Mouse (Mus musculus): ENCODE results near the gene Calhm3. TPM values are rescaled to one million over a fixed set of nuclear protein-coding genes. Genes with fewer than 3 reads are reported as not detected.

The Calhm3 gene
- polyA plus RNA-seq, 1 experiment from 2014 or later, result not detected

DNA sequence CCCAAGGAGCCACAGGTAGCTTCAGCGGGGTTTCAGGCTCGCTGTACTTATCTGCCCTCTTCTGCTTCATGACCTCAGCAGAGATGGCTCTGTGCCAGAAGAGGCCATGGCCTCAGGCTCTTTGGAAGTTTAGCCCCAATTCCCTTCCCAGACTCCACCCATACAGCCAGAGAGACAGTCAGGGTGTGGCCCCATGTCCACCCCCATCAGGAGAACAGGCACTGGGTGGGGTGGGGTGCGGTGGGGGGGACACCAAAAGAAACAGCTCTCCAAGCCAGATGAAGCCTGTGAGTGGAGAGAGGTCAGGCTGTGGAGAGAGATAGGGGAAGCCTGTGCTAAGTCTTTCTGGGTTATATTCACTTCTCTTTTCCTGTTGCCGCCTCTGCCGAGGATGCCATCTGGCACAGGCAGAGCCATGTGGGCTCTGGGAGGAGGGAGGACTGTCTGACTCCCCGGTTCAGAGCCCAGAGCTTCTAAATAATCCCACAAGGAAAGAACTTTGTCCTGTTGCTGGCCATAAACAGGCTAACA is 20.4 kb downstream of the Calhm3 start:
- 33% methylated on average over 5 of the region's 6 CpGs for WGBS
- H3K4me3 ChIP-seq (ENCODE audit: low read length), result peak overlapping the region; percentile 32
- H3K36me3 ChIP-seq (ENCODE audit: control insufficient read depth, insufficient read depth, low read length), result peaks cover 23% of the 10 kb centered on the region
- ATAC-seq (ENCODE audit: low FRiP score, low TSS enrichment), result no peak
- H3K9me3 ChIP-seq (ENCODE audit: control insufficient read depth, low read length), result no peaks in the 10 kb centered on the region
- H3K27ac ChIP-seq (ENCODE audit: low read depth, low read length), result peak overlapping the region; percentile 64; the same call in 1 of the 2 replicates
- H3K27me3 ChIP-seq (ENCODE audit: control insufficient read depth, insufficient read depth, low read length), result no peaks in the 10 kb centered on the region; the same call in 1 of the 2 replicates
- peak overlapping the region; percentile 68 for H3K4me2 ChIP-seq (replicated peaks; ENCODE audit: low read depth, low read length)
- peak overlapping the region; percentile 61 for H3K9ac ChIP-seq (ENCODE audit: low read depth, low read length)
- peaks cover 16% of the 10 kb centered on the region; the same call in 1 of the 2 replicates for H3K4me1 ChIP-seq (ENCODE audit: control insufficient read depth, insufficient read depth, low read length)

DNA sequence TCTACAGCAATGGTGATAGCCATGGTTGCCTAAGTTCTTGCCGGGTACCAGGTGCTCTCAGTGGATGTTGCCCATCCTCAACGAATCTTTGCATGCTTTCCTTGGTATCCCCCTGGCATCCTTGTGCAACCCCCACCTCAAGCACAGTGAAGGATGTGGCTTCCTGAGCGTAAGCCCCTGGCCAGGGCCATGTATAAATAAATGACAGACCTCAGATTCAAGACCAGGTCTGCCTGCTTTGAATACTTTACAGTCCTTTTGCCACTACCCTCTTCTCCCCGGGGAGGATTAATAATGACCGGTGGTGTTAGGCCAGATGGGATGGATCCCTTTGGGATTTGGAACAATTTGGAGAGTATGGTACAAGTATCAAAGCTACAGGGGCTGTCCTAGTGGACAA is 21.4 kb downstream of the Calhm3 start:
- Histone ChIP-seq H3K27me3 (ENCODE audit: control insufficient read depth, insufficient read depth, low read length) (no peaks in the 10 kb centered on the region; the same call in 1 of the 2 replicates), H3K9me3 (ENCODE audit: control insufficient read depth, low read length) (no peaks in the 10 kb centered on the region), H3K4me2 (replicated peaks; ENCODE audit: low read depth, low read length) (no peak overlapping the region), H3K36me3 (ENCODE audit: control insufficient read depth, insufficient read depth, low read length) (peaks cover 31% of the 10 kb centered on the region), H3K4me1 (ENCODE audit: control insufficient read depth, insufficient read depth, low read length) (peaks cover 16% of the 10 kb centered on the region; the same call in 1 of the 2 replicates), H3K27ac (ENCODE audit: low read depth, low read length) (no peak overlapping the region), H3K9ac (ENCODE audit: low read depth, low read length) (no peak overlapping the region), H3K4me3 (ENCODE audit: low read length) (no peak overlapping the region)
- ATAC-seq (ENCODE audit: low FRiP score, low TSS enrichment), result no peak
- 86% methylated on average over 5 of the region's 5 CpGs for WGBS

DNA sequence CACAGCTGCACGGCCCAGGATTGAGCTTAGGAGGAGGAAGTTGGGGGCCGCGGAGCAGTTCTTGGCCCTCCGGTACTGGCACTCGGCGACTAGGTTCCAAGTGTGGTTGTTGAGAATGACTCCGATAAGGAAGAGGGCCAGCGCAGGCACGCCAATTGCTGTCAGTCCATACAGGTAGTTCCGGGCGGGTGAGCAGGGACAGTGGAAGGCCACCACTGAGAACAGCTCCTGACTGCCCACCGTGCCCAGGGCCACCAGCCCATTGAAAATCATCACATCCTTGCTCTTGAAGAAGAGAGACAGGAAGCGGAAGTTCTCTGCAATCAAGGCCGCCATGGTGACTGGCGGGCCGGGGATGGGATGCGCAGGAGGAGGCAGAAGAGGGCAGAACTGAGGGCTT is 22.0 kb downstream of the Calhm3 start:
- WGBS, result 92% methylated on average over 17 of the region's 17 CpGs
- no peaks in the 10 kb centered on the region; the same call in 1 of the 2 replicates for H3K27me3 ChIP-seq (ENCODE audit: control insufficient read depth, insufficient read depth, low read length)
- H3K27ac ChIP-seq (ENCODE audit: low read depth, low read length), result no peak overlapping the region
- H3K4me3 ChIP-seq (ENCODE audit: low read length), result no peak overlapping the region
- ATAC-seq (ENCODE audit: low FRiP score, low TSS enrichment), result no peak
- peaks cover 37% of the 10 kb centered on the region for H3K36me3 ChIP-seq (ENCODE audit: control insufficient read depth, insufficient read depth, low read length)
- H3K4me2 ChIP-seq (replicated peaks; ENCODE audit: low read depth, low read length), result no peak overlapping the region
- H3K9me3 ChIP-seq (ENCODE audit: control insufficient read depth, low read length), result no peaks in the 10 kb centered on the region
- H3K4me1 ChIP-seq (ENCODE audit: control insufficient read depth, insufficient read depth, low read length), result peaks cover 16% of the 10 kb centered on the region; the same call in 1 of the 2 replicates
- no peak overlapping the region for H3K9ac ChIP-seq (ENCODE audit: low read depth, low read length)

DNA sequence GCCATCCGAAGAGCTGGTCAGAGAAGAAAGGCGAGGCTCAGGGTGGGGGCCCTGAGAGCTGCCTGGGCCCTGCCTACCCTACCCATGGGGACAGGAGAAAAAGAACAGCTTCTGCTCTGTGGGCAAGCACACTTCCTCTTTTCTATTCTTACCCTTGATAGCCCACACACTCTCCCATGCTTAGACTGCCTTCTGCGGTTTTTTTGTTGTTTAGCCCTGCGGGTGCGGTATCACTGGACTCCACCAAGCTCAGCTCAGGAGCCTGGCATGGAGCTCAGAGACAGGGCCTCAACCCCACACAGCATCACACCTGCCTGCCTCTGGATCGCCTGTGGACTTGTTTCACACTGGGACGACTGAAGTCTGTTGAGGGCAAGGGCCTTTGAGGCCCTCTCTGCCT is 24.4 kb downstream of the Calhm3 start:
- H3K36me3 ChIP-seq (ENCODE audit: control insufficient read depth, insufficient read depth, low read length), result peaks cover 61% of the 10 kb centered on the region
- WGBS, result 88% methylated on average over 7 of the region's 7 CpGs
- H3K4me3 ChIP-seq (ENCODE audit: low read length), result no peak overlapping the region

GRCm38 (mm10) chr19:47130551-47131125 is 26.9 kb downstream of the Calhm3 start:
- no peak overlapping the region for H3K9ac ChIP-seq (ENCODE audit: low read depth, low read length)
- ATAC-seq (ENCODE audit: low FRiP score, low TSS enrichment), result no peak
- H3K4me2 ChIP-seq (replicated peaks; ENCODE audit: low read depth, low read length), result no peak overlapping the region
- WGBS, result 95% methylated on average over 15 of the region's 15 CpGs
- no peaks in the 10 kb centered on the region for H3K4me1 ChIP-seq (ENCODE audit: control insufficient read depth, insufficient read depth, low read length)
- no peaks in the 10 kb centered on the region for H3K9me3 ChIP-seq (ENCODE audit: control insufficient read depth, low read length)
- H3K27ac ChIP-seq (ENCODE audit: low read depth, low read length), result no peak overlapping the region
- H3K27me3 ChIP-seq (ENCODE audit: control insufficient read depth, insufficient read depth, low read length), result no peaks in the 10 kb centered on the region
- no peak overlapping the region for H3K4me3 ChIP-seq (ENCODE audit: low read length)
- peaks cover 84% of the 10 kb centered on the region for H3K36me3 ChIP-seq (ENCODE audit: control insufficient read depth, insufficient read depth, low read length)

More for the DNA sequence above, 24.4 kb downstream of the Calhm3 start:
- Histone ChIP-seq H3K9ac (ENCODE audit: low read depth, low read length) (no peak overlapping the region), H3K4me2 (replicated peaks; ENCODE audit: low read depth, low read length) (no peak overlapping the region), H3K27ac (ENCODE audit: low read depth, low read length) (no peak overlapping the region), H3K4me1 (ENCODE audit: control insufficient read depth, insufficient read depth, low read length) (peaks cover 10% of the 10 kb centered on the region; the same call in 1 of the 2 replicates), H3K9me3 (ENCODE audit: control insufficient read depth, low read length) (no peaks in the 10 kb centered on the region), H3K27me3 (ENCODE audit: control insufficient read depth, insufficient read depth, low read length) (no peaks in the 10 kb centered on the region)
- no peak for ATAC-seq (ENCODE audit: low FRiP score, low TSS enrichment)

DNA sequence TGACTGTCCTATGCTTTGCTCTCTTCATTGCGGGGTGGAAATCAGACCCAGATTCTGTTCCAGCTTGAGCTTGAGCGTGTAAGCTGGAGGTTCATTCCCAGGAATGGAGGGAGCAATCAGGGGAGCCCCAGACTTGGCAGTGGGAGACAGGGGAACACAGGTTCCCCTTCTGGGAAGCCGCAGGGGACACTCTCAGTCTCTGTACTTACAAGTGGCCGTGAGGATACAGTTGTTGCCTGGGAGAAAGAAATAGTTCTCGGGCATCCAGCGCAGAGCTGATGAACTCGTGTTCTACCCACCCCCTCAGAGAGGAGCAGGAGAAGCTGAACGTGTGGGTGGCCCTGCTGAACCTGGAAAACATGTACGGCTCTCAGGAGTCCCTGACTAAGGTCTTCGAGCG is 28.7 kb downstream of the Calhm3 start:
- Histone ChIP-seq H3K9ac (ENCODE audit: low read depth, low read length) (no peak overlapping the region), H3K9me3 (ENCODE audit: control insufficient read depth, low read length) (no peaks in the 10 kb centered on the region), H3K27me3 (ENCODE audit: control insufficient read depth, insufficient read depth, low read length) (no peaks in the 10 kb centered on the region), H3K27ac (ENCODE audit: low read depth, low read length) (no peak overlapping the region), H3K4me3 (ENCODE audit: low read length) (no peak overlapping the region), H3K4me1 (ENCODE audit: control insufficient read depth, insufficient read depth, low read length) (no peaks in the 10 kb centered on the region), H3K36me3 (ENCODE audit: control insufficient read depth, insufficient read depth, low read length) (peaks cover 94% of the 10 kb centered on the region), H3K4me2 (replicated peaks; ENCODE audit: low read depth, low read length) (no peak overlapping the region)
- WGBS, result 91% methylated on average over 11 of the region's 11 CpGs
- ATAC-seq (ENCODE audit: low FRiP score, low TSS enrichment), result no peak

GRCm38 (mm10) chr19:47128164-47128563 is 29.4 kb downstream of the Calhm3 start:
- H3K4me1 ChIP-seq (ENCODE audit: control insufficient read depth, insufficient read depth, low read length), result no peaks in the 10 kb centered on the region
- H3K4me3 ChIP-seq (ENCODE audit: low read length), result no peak overlapping the region
- peaks cover 92% of the 10 kb centered on the region for H3K36me3 ChIP-seq (ENCODE audit: control insufficient read depth, insufficient read depth, low read length)
- H3K27ac ChIP-seq (ENCODE audit: low read depth, low read length), result no peak overlapping the region
- no peaks in the 10 kb centered on the region for H3K27me3 ChIP-seq (ENCODE audit: control insufficient read depth, insufficient read depth, low read length)
- WGBS, result 95% methylated on average over 10 of the region's 10 CpGs
- ATAC-seq (ENCODE audit: low FRiP score, low TSS enrichment), result no peak
- no peak overlapping the region for H3K4me2 ChIP-seq (replicated peaks; ENCODE audit: low read depth, low read length)
- H3K9ac ChIP-seq (ENCODE audit: low read depth, low read length), result no peak overlapping the region
- no peaks in the 10 kb centered on the region for H3K9me3 ChIP-seq (ENCODE audit: control insufficient read depth, low read length)

- Histone ChIP-seq H3K27ac (ENCODE audit: low read depth, low read length) (no peak overlapping the region), H3K36me3 (ENCODE audit: control insufficient read depth, insufficient read depth, low read length) (peaks cover 76% of the 10 kb centered on the region), H3K4me1 (ENCODE audit: control insufficient read depth, insufficient read depth, low read length) (no peaks in the 10 kb centered on the region), H3K27me3 (ENCODE audit: control insufficient read depth, insufficient read depth, low read length) (no peaks in the 10 kb centered on the region), H3K4me3 (ENCODE audit: low read length) (no peak overlapping the region), H3K9ac (ENCODE audit: low read depth, low read length) (no peak overlapping the region), H3K4me2 (replicated peaks; ENCODE audit: low read depth, low read length) (no peak overlapping the region), H3K9me3 (ENCODE audit: control insufficient read depth, low read length) (no peaks in the 10 kb centered on the region)
- ATAC-seq (ENCODE audit: low FRiP score, low TSS enrichment), result no peak
- 23% methylated on average over 2 of the region's 2 CpGs for whole genome bisulfite sequencing
Measured at GRCm38 (mm10) chr19:47122802-47123201, 34.8 kb downstream of the Calhm3 start.

DNA sequence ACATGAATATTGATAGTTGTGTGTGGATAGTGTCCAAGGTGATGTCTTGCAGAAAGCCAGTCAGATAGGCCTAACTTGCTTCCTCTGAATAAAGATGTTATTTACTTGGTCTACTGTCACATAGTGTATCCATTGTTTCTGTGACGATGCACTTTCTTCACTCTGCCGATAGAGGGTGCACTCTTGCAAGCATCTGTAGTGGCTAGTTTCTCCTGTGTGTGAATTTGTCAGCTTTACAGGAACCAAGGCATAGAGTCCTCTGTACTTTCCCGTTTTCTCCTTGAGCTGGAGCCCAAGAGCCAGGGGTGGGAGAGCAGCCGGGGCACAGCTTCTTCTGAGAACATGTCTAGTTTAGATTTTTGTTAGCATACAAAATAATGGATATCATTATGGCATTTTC is 36.5 kb downstream of the Calhm3 start:
- H3K27me3 ChIP-seq (ENCODE audit: control insufficient read depth, insufficient read depth, low read length), result no peaks in the 10 kb centered on the region
- no peak overlapping the region for H3K27ac ChIP-seq (ENCODE audit: low read depth, low read length)
- H3K36me3 ChIP-seq (ENCODE audit: control insufficient read depth, insufficient read depth, low read length), result peaks cover 75% of the 10 kb centered on the region
- 44% methylated on average over 4 of the region's 4 CpGs for WGBS
- ATAC-seq (ENCODE audit: low FRiP score, low TSS enrichment), result no peak
- H3K4me2 ChIP-seq (replicated peaks; ENCODE audit: low read depth, low read length), result no peak overlapping the region
- H3K4me3 ChIP-seq (ENCODE audit: low read length), result no peak overlapping the region
- H3K9me3 ChIP-seq (ENCODE audit: control insufficient read depth, low read length), result no peaks in the 10 kb centered on the region
- H3K9ac ChIP-seq (ENCODE audit: low read depth, low read length), result no peak overlapping the region
- H3K4me1 ChIP-seq (ENCODE audit: control insufficient read depth, insufficient read depth, low read length), result no peaks in the 10 kb centered on the region
